Mouse (Mus musculus) urinary bladder, postnatal 25 days (tissue): ENCODE measurements at regions not wholly inside any gene's neighbourhood (a gene's known extent, or its start where the extent isn't known, plus 50 kb on each side); places are given as distances from the start of the nearest gene placed in this dataset.
A peak's percentile ranks its signal among the peaks of the same experiment; 100 is the strongest.
"Not testable (repeated sequence)": the region's sequence is repeated elsewhere in the genome, so short reads cannot be mapped to it uniquely, and the experiment has no call there.

Experiments
- DNase-seq: peaks from one replicate; pipeline ENCODE4 v3.0.0; 2022; ENCODE audit warnings: low spot score

DNA sequence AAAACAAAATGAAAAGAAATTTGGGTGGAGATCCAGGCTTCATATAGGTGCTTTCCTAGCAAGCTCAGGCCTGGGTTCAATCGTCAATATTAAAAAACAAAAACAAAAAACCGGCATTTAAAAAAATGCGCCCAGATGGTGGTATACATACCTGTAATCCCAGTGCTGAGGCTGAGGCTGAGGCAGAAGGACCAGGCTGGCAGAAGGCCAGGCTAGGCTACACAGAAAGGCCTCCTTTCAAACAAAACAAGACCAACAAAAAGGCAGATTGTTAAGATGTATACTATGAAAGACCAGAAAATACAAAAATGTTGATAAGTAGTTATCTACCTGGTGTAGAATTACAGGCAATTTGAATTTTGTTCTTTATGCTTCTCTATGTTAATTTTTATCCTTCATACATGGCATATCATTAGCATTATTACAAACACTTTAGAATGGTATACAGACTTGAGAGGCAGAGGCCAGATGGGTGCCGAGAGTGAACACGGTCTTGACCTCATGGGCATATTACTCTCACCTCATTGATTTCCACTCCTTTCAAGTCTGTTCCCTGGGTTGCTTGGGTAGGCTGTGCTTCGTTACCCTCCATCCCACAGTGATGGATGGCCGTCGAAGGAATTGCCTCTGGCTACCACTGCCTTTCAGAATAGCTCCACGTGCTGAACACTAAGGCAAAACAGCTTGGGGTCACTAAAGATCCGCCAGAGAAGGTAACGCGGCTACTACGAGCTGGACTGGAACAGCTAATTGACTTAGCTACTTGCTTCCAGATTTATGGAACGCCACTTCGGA is 339.6 kb upstream of the Gm6657 start:
- DNase-seq: no peak

DNA sequence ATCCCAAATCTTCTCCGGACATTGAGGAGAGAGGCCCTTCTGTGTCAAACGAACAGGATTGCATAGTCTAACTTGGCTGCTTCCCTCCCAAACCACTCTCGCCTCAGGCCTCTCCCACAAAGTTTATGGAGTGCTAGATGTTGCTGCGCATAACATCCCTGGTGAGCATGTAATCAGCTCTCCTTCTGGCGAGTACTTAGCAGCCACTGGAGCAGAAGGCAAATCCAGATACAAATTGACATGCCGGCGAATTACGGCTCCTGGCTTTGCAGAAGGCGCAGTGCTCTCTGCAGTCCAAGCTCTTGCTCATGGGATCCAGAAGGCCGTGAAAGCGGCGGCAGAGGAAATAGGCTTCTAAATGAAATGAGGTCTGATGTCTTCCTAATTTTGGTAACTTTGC is 338.2 kb upstream of the Gm6657 start:
- DNase-seq: no peak

GRCm38 (mm10) chr12:77857281-77857680 is 336.8 kb upstream of the Gm6657 start:
- no peak for DNase-seq

GRCm38 (mm10) chr12:77860769-77861557 is 333.1 kb upstream of the Gm6657 start:
- DNase-seq: no peak

- DNase-seq: no peak
Observed at GRCm38 (mm10) chr12:77867947-77868495, 326.0 kb upstream of the Gm6657 start.

- DNase-seq: no peak
Observed at GRCm38 (mm10) chr12:77869296-77869695, 324.7 kb upstream of the Gm6657 start.

DNA sequence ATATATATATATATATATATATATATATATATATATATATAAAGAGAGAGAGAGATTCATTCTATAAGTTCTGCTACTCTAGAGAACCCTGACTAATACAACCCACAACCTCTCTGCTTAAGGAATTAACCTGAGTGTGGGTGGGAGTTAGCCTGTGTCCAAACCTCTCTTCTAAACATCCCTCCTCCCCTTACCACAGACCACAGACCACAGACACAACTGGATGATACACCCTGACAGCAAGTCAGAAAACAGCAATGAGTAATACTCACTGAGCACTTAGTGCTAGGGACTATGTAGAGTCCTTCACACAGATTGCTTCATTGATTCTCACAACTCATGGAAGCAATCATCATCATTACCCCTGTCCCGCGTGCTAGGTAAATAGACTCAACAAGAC is 306.7 kb upstream of the Gm6657 start:
- no peak for DNase-seq

DNA sequence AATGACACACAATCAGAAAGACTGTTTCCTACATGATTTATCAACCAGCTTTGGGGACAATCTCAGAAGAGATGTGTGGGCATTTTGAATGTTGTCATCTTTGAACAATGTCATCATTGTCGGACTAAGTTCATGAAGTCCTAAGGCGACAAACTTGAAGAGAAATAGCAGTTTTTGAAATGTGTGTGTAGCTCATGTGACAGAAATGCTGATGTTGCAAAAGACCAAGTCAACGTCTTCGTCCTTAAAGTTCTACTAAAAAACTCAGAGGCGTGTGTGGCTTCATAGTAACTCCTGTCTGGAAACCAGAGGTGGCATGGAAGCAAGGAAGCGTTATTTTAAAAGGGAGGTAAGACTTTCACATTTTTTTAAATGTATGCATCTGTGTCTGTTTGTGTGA is 302.6 kb upstream of the Gm6657 start:
- DNase-seq: no peak

DNA sequence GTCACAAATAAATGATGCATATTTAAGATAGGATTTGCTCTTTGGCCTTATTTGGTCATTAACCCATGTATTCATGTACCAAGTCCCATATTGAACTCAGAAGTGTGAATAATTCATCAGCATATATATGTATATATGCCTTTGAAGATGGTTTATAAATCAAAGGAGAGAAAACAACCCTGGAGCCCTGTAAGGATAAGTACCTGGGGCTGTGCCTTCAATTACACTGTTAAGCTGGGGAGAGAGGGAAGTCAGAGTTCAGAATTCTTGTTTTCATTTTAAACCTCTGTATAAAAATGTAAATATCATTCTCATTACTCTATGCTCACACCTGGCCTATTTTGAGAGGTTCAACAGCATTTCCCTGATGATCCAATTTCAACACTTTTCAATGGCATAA is 299.8 kb upstream of the Gm6657 start:
- DNase-seq: no peak

DNA sequence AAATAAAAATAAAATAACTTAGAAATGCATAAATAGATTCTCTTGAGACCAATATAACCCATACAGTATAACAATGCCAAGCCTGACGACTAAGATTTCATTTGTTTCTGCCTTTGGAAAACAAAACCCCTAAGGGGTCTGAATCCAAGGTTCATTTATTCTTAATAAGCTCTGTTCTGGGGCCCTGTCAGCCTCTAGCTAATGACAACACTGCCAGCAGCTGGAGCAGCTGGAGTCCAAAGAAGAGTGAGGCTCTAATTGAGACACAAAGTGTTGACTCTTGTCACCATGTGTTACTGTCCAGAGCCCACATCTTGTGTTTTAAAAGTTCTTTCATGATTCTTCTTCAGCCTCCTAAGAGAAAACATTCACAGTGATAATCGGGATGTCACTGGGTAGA is 298.5 kb upstream of the Gm6657 start:
- no peak for DNase-seq

GRCm38 (mm10) chr12:77898974-77899373 is 295.1 kb upstream of the Gm6657 start:
- not testable (repeated sequence) for DNase-seq

DNA sequence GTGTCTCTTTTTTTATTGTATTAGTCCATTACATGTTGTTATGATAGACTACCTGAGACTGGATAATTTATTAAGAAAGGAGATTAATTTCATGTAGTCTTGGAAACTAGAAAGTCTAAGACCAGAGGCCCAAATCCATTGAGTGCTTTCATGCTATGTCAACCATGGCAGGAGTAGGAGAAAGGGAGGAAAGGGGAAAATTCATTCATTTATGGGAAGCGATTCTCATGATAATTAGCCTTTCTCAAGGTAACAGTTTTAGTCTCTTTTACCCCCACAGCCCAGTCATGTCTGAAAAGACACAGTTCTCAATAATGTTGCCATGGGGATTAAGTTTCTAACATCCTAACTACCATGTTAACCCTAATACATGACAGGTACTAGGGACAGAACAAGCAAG is 292.8 kb upstream of the Gm6657 start:
- DNase-seq: no peak

- DNase-seq: no peak
Observed at GRCm38 (mm10) chr12:77912863-77913554, 281.0 kb upstream of the Gm6657 start.

GRCm38 (mm10) chr12:77928729-77929128 is 265.3 kb upstream of the Gm6657 start:
- DNase-seq: no peak

DNA sequence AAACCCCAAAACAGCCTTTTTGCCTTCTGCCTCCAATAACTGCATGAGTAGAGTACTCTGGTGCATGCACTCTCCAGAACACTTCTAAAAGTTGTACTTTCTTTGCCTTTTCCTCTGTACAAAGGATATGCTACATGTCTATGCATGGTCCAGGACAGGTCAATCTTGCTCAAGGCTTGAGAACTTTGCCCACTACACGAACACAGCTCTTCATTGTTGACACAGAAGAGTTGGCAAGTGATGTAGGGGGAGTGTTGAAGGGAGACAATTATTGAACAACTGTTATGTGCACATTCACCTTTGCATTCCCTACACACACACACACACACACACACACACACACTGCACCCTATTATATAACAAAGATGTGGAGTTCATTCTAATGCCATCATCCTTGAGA is 264.5 kb upstream of the Gm6657 start:
- no peak for DNase-seq

GRCm38 (mm10) chr12:77943960-77944359 is 250.1 kb upstream of the Gm6657 start:
- no peak for DNase-seq

GRCm38 (mm10) chr12:77949474-77950017 is 244.5 kb upstream of the Gm6657 start:
- DNase-seq: peak; percentile 9

DNA sequence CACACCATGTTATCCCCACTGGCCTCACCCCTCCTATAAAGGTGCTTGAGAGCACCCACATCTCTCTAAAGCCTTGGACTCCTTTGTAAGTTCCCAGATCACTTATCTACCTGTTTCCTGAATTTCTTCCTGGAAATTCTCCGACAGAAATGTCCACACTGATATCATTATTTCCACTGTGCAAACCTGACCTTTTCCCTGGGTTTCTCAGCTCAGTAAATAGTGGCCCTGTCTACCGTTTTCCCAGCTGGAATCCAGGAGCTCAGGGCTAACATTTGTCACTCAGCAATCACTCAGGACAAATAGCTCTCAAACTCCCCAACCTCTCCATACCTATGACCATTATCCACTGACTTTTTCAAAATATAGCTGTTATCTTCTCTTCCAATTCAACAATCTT is 241.6 kb upstream of the Gm6657 start:
- DNase-seq: no peak

GRCm38 (mm10) chr12:77962631-77963030 is 231.4 kb upstream of the Gm6657 start:
- no peak for DNase-seq

DNA sequence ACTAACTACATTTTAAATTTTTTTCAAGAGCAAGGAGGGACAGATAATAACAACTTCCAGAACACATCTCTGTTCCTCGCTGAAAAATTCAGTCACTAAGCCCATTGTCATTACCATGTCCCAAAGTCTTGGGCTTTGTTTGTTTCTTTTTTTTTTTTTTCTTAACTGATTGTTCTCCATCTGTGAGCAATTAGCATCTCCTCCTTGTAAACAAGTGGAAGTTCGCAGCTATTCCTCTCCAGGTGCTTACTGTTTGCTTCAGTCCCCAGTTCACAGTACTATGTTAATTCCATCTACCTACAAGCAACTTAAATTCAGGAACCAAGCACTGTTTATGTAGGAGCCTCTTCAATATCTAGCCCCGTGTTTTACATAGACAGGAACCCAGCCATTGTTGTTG is 225.5 kb upstream of the Gm6657 start:
- no peak for DNase-seq

GRCm38 (mm10) chr12:77970026-77970425 is 224.0 kb upstream of the Gm6657 start:
- no peak for DNase-seq

DNA sequence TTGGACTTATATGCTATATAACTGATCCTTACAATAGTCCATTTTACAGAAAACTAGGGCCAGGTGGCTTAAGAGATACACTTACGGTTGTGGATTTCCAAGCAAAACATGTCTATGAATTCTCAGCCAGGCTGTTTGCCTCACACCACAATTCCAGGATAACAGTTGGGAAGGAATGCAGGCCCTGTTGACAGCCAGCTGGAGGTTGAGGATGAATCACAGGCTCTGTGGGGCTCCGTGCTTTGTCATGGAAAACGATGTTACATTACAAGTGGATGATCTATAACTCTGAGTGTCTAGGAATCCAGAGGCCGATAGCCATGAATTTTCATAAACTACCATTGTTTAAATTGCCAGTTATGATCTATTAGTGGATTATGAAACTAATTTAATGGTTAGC is 221.9 kb upstream of the Gm6657 start:
- DNase-seq: no peak
